Mouse (Mus musculus) Patski (cell line): ENCODE results near the gene Bicc1. TPM values are rescaled to one million over a fixed set of nuclear protein-coding genes. Genes with fewer than 3 reads are reported as not detected.
A peak's percentile ranks its signal among the peaks of the same experiment; 100 is the strongest.

ENCODE experiments used
- ATAC-seq: fragments of 100-300 bp; one replicate; pipeline ENCODE4 v1.8.0; 2021
- CTCF ChIA-PET: fragments of 350-600 bp; sonication (Branson Sonifier 250); formaldehyde crosslinking; loops from one replicate; lab custom pipeline; 2022; ENCODE audit warnings: inconsistent platforms; lab: Charles Lee
- POLR2A ChIA-PET: fragments of 350-600 bp; sonication (Branson Sonifier 250); formaldehyde crosslinking; loops from one replicate; lab custom pipeline; 2022; ENCODE audit warnings: antibody characterized with exemption, inconsistent platforms; lab: Charles Lee
- DNase-seq: peaks from one replicate; pipeline ENCODE4 v3.0.0-alpha.2; 2011; ENCODE audit warnings: low read depth, low spot score
- H3K27me3 ChIP-seq: fragments of 371-371 bp; one replicate; pipeline ENCODE4 v1.5.1; 2021
- CTCF ChIP-seq: fragments of 100-300 bp; IDR thresholded peaks from one replicate; pipeline ENCODE4 v1.5.1; 2021
- in situ Hi-C: fragments of 300-500 bp; cut with MboI; formaldehyde crosslinking; loops from 3 replicates; pipeline ENCODE4 v1.11.1; 2018; ENCODE audit warnings: low pct_unique_long_range_greater_than_20kb, mixed read lengths
- polyA plus RNA-seq: library from polyadenylated mRNA; unstranded; gene quantifications from one replicate; pipeline ENCODE4 v1.2.3, GENCODE M21; 2021

Gene Bicc1
- polyA plus RNA-seq, 1 experiment from 2014 or later = 384 TPM

DNA sequence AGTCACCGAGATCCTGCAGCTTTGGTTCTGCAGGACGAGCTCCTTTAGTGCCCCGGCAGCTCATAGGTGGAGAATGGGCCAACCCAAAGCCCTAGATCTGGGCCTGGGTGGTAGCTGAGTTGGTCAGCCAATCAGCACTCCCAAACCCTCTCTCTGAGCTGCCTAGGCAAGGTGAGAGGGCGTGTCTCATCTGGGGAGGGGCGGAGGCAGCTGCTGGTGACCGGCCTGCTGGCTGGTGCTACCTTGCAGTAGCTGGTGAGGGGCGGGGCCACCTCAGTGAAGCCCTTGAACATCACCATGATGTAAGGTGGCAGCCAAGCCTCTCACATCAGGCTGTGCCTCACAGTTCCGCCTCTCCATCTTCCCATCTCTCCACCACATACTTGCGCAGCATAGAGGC, 29.2 kb downstream of the Bicc1 start:
- peak; percentile 72 for ATAC-seq
- in situ Hi-C loops = loop anchor here (25.0 kb wide), 2 partner anchors 232 to 1218 kb away; no protein-coding TSS in a partner anchor
- no peaks in the 10 kb centered on the region for H3K27me3 ChIP-seq
- no peak for DNase-seq
- POLR2A ChIA-PET = interaction anchor here (0.6 to 3.5 kb wide), 3 partner anchors 15 to 568 kb away, joined by 3 to 15 read pairs (median 7); no protein-coding TSS in a partner anchor
- CTCF ChIA-PET = interaction anchor here (0.6 to 2.1 kb wide), 3 partner anchors 10 to 96 kb away, joined by 3 to 5 read pairs (median 3); no protein-coding TSS in a partner anchor
- no peak for TF ChIP-seq CTCF

DNA sequence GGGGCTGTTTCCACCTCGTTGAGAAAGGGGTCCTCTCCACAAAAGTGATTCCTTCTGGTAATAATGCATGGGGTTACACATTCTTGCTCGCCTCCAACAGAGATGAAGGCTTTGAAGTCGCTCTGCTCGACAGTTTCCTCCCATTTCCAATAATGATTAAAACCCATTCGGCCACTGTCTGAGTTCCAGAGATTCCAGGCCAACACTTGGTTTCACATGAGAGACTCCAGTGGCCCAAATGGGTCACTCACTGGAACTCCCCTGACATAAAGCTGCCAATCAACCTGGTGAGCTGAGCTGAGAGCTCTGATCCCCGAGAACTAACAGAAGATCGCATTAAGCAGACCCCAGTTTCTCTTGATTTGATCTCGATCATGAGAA, 31.6 kb downstream of the Bicc1 start:
- in situ Hi-C loops = loop anchor here (25.0 kb wide), 2 partner anchors 234 to 1216 kb away; no protein-coding TSS in a partner anchor
- POLR2A ChIA-PET = interaction anchor here (0.7 to 3.5 kb wide), 7 partner anchors 18 to 131 kb away, joined by 3 to 15 read pairs (median 5); no protein-coding TSS in a partner anchor
- ATAC-seq = peak; percentile 55
- H3K27me3 ChIP-seq = no peaks in the 10 kb centered on the region
- no peak for DNase-seq
- TF ChIP-seq CTCF = no peak
- CTCF ChIA-PET = interaction anchor here (0.8 to 1.4 kb wide), 3 partner anchors 11 to 25 kb away, joined by 4 to 6 read pairs (median 4); no protein-coding TSS in a partner anchor

- in situ Hi-C loops = loop anchor here (25.0 kb wide), 2 partner anchors 235 to 1215 kb away; no protein-coding TSS in a partner anchor
- ATAC-seq = peak; percentile 48
- ChIA-PET CTCF (interaction anchor here (1.4 kb wide), 1 partner anchor 21 kb away, joined by 6 read pairs; no protein-coding TSS in a partner anchor), POLR2A (interaction anchor here (1.4 to 3.5 kb wide), 4 partner anchors 21 to 130 kb away, joined by 3 to 15 read pairs (median 10); no protein-coding TSS in a partner anchor)
- no peak for TF ChIP-seq CTCF
- no peak for DNase-seq
- no peaks in the 10 kb centered on the region for H3K27me3 ChIP-seq
These were observed 32.1 kb downstream of the Bicc1 start for GRCm38 (mm10) chr10:71127278-71127950.

DNA sequence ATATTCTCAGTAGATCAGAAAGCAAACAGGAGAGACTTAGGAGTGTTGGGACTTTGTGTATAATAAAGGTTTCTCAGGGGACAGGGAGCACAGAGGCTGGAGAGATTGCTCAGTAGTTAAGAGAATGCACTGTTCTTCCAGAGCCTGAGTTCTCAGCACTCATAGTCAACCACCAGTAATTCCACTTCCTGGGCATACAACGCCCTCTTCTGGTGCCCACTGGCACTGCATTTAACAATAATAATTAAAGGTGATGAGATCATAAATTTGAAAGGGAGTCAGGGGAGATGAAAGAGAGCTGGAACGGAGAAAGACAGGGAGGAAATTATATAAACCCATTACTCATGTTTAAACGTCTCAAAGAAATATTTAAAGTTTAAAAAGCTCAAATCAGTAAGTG, 35.5 kb downstream of the Bicc1 start:
- no peak for ATAC-seq
- TF ChIP-seq CTCF = peak; percentile 75
- no peaks in the 10 kb centered on the region for H3K27me3 ChIP-seq
- in situ Hi-C loops = loop anchor here (5.0 kb wide), 1 partner anchor 33 kb away; the partner anchor contains the start of gene Bicc1
- POLR2A ChIA-PET = interaction anchor here (1.4 kb wide), 1 partner anchor 8 kb away, joined by 3 read pairs; no protein-coding TSS in a partner anchor
- no peak for DNase-seq
- CTCF ChIA-PET = interaction anchor here (0.8 to 3.7 kb wide), 7 partner anchors 13 to 102 kb away, joined by 3 to 9 read pairs (median 4); no protein-coding TSS in a partner anchor

GRCm38 (mm10) chr10:71123395-71123794, 36.1 kb downstream of the Bicc1 start:
- in situ Hi-C loops = loop anchor here (5.0 kb wide), 1 partner anchor 34 kb away; the partner anchor contains the start of gene Bicc1
- ChIA-PET CTCF (interaction anchor here (0.8 to 3.7 kb wide), 9 partner anchors 9 to 103 kb away, joined by 3 to 9 read pairs (median 4); no protein-coding TSS in a partner anchor), POLR2A (interaction anchor here (0.6 to 1.9 kb wide), 4 partner anchors 9 to 65 kb away, joined by 3 to 6 read pairs (median 4); no protein-coding TSS in a partner anchor)
- no peak for DNase-seq
- no peaks in the 10 kb centered on the region for H3K27me3 ChIP-seq
- ATAC-seq = no peak
- TF ChIP-seq CTCF = no peak

GRCm38 (mm10) chr10:71122480-71122879, 37.0 kb downstream of the Bicc1 start:
- ATAC-seq = no peak
- DNase-seq = no peak
- in situ Hi-C loops = loop anchor here (5.0 kb wide), 1 partner anchor 35 kb away; the partner anchor contains the start of gene Bicc1
- POLR2A ChIA-PET = interaction anchor here (1.2 to 1.9 kb wide), 2 partner anchors 25 to 33 kb away, joined by 5 to 6 read pairs; no protein-coding TSS in a partner anchor
- CTCF ChIA-PET = interaction anchor here (1.3 to 3.7 kb wide), 3 partner anchors 9 to 103 kb away, joined by 4 to 9 read pairs (median 6); no protein-coding TSS in a partner anchor
- no peaks in the 10 kb centered on the region for H3K27me3 ChIP-seq
- TF ChIP-seq CTCF = peak; percentile 46

- ChIA-PET POLR2A (interaction anchor here (0.5 kb wide), 1 partner anchor 537 kb away, joined by 3 read pairs; no protein-coding TSS in a partner anchor), CTCF (interaction anchor here (0.9 to 1.0 kb wide), 2 partner anchors 27 to 35 kb away, joined by 3 to 4 read pairs; no protein-coding TSS in a partner anchor)
- no peaks in the 10 kb centered on the region for H3K27me3 ChIP-seq
- in situ Hi-C loops = loop anchor here (5.0 kb wide), 1 partner anchor 37 kb away; the partner anchor contains the start of gene Bicc1
- DNase-seq = no peak
- TF ChIP-seq CTCF = no peak
- ATAC-seq = no peak
These were observed 38.7 kb downstream of the Bicc1 start for GRCm38 (mm10) chr10:71120769-71121165.

DNA sequence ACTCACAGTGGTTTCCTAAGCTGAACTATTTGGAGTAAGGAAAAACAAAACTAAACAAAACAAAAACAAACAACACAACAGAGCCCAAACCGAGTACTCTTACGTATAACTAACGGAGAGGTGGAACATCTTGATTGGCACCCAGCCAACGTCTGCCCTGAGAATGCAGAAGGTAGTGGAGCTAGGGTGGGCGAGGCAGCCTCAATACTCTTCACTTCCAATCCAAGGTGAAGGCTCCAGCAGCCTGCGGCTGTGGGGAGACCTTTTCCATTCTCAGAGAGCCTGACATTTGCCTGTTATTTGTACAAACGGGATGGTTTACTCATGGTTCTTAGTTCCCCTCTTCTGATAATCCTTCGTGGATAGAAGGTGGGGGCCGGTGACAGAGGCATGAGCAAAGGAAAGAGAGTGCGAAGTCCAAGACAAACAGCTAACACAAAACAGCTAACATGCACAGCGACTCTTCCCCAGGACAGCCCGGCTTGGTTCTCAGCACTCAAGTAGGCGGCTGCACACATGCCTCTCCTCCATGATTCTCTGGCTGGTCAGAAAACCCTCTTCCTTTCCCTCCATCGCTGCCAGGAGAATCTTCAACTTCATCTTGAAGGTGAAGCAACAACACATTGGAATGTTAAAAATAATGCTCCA, 39.3 kb downstream of the Bicc1 start:
- DNase-seq (no peak), ATAC-seq (no peak)
- in situ Hi-C loops = loop anchor here (5.0 kb wide), 1 partner anchor 37 kb away; the partner anchor contains the start of gene Bicc1
- ChIA-PET CTCF (interaction anchor here (1.0 kb wide), 1 partner anchor 27 kb away, joined by 4 read pairs; no protein-coding TSS in a partner anchor), POLR2A (interaction anchor here (0.5 kb wide), 1 partner anchor 537 kb away, joined by 3 read pairs; no protein-coding TSS in a partner anchor)
- H3K27me3 ChIP-seq = no peaks in the 10 kb centered on the region
- no peak for TF ChIP-seq CTCF

- ATAC-seq = peak; percentile 57
- no peak for TF ChIP-seq CTCF
- ChIA-PET POLR2A (interaction anchor here (0.6 kb wide), 1 partner anchor 65 kb away, joined by 6 read pairs; no protein-coding TSS in a partner anchor), CTCF (interaction anchor here (0.8 to 1.4 kb wide), 3 partner anchors 33 to 90 kb away, joined by 3 read pairs; no protein-coding TSS in a partner anchor)
- no peaks in the 10 kb centered on the region for H3K27me3 ChIP-seq
- in situ Hi-C loops = no loop called here
- DNase-seq = no peak
These were observed 40.2 kb downstream of the Bicc1 start for GRCm38 (mm10) chr10:71119120-71119847.
